Mouse (Mus musculus): ENCODE results near the gene Fcgr3.

DNA sequence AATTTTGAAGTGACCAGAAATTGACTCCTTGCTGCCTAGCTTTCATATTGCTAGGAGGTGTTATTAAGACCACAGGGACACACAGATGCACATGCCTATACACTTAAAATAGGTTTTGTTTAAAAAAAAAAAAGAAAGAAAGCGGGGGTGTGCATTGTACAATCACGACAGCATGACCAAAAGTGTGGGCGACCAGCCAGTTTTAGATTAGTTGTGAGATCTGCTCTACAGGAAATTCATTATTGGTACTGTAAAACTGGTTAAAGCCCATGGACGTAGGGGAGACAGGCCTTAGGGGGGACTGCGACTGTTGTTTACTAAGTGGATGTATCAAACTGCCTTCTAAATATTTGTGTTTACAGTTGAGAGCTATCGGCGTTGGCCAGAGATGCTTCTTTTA is 24.9 kb downstream of the Fcgr3 start:
- TF ChIP-seq HCFC1 (IDR thresholded peaks at IDR 0.05; ENCODE audit: borderline replicate concordance, insufficient read depth, low read length) (no peak), CHD2 (IDR thresholded peaks at IDR 0.05; ENCODE audit: low read depth, low read length) (no peak)
